Mouse (Mus musculus) cerebellum, adult 2 months (tissue): ENCODE results near the gene Dusp14. TPM values are rescaled to one million over a fixed set of nuclear protein-coding genes. Genes with fewer than 3 reads are reported as not detected.

Experiments used
- DNase-seq, 2 experiments: peaks; one replicate each; pipeline ENCODE4 v3.0.0; 2021
- H3K27ac ChIP-seq: fragments of 200-500 bp; 2 replicates; pipeline ENCODE4 v1.5.1; 2012; ENCODE audit warnings: low read length, control low read depth, inconsistent platforms; ENCODE audit not compliant: insufficient read depth
- H3K27me3 ChIP-seq: fragments of 200-500 bp; 2 replicates; pipeline ENCODE4 v1.6.1; 2012; ENCODE audit warnings: inconsistent platforms, mild to moderate bottlenecking, low read length, moderate library complexity; ENCODE audit not compliant: control insufficient read depth, insufficient read depth
- H3K4me1 ChIP-seq: fragments of 200-500 bp; 2 replicates; pipeline ENCODE4 v1.6.1; 2011; ENCODE audit warnings: low read length; ENCODE audit not compliant: control insufficient read depth, insufficient read depth
- H3K4me3 ChIP-seq: fragments of 200-500 bp; replicated peaks from 2 replicates; pipeline ENCODE3; 2011; ENCODE audit warnings: mild to moderate bottlenecking, low read depth, low read length, control low read depth; ENCODE audit not compliant: insufficient read depth
- CTCF ChIP-seq: fragments of 200-500 bp; IDR thresholded peaks from 2 replicates; pipeline ENCODE4 v1.5.1; 2011; ENCODE audit warnings: low read depth, mild to moderate bottlenecking, control low read depth, low read length, moderate library complexity, borderline replicate concordance; ENCODE audit not compliant: insufficient read depth
- POLR2A ChIP-seq: fragments of 200-500 bp; IDR thresholded peaks from 2 replicates; pipeline ENCODE4 v1.6.1; 2011; ENCODE audit warnings: low read length, control low read depth, borderline replicate concordance; ENCODE audit not compliant: insufficient read depth
- WGBS: fragments of 180-500 bp; shearing (Covaris S2); methylation state at CpG from one replicate; pipeline ENCODE4 v1.1.7; 2018; 5-methylcytosine and 5-hydroxymethylcytosine counted together
- polyA plus RNA-seq: library from polyadenylated mRNA; depleted of rRNA; stranded (reverse); fragments of >200 nt; gene quantifications from 2 replicates; pipeline ENCODE4 v1.2.3, GENCODE M21; 2012

Gene Dusp14
- polyA plus RNA-seq, 1 experiment: 19.6 TPM

- no peak for DNase-seq
- H3K4me1 ChIP-seq: no peaks in the 10 kb centered on the region
- no peak overlapping the region for H3K27ac ChIP-seq
- no peaks in the 10 kb centered on the region for H3K27me3 ChIP-seq
- TF ChIP-seq POLR2A: no peak
- TF ChIP-seq CTCF: no peak
- H3K4me3 ChIP-seq: no peak overlapping the region
- 26% methylated on average over 5 of the region's 5 CpGs for WGBS
These were observed 28.4 kb upstream of the Dusp14 start for GRCm38 (mm10) chr11:84097251-84097998.

GRCm38 (mm10) chr11:84095084-84095483, 26.0 kb upstream of the Dusp14 start:
- no peaks in the 10 kb centered on the region for H3K4me1 ChIP-seq
- H3K4me3 ChIP-seq: no peak overlapping the region
- no peak overlapping the region for H3K27ac ChIP-seq
- 85% methylated on average over 4 of the region's 4 CpGs for WGBS
- H3K27me3 ChIP-seq: no peaks in the 10 kb centered on the region
- DNase-seq: no peak
- TF ChIP-seq CTCF: no peak
- no peak for TF ChIP-seq POLR2A

GRCm38 (mm10) chr11:84090572-84090971, 21.5 kb upstream of the Dusp14 start:
- WGBS: 94% methylated on average over 8 of the region's 8 CpGs
- no peaks in the 10 kb centered on the region for H3K4me1 ChIP-seq
- H3K4me3 ChIP-seq: no peak overlapping the region
- no peaks in the 10 kb centered on the region for H3K27me3 ChIP-seq
- no peak for DNase-seq
- no peak overlapping the region for H3K27ac ChIP-seq
- TF ChIP-seq CTCF (no peak), POLR2A (no peak)

GRCm38 (mm10) chr11:84081901-84082300, 12.8 kb upstream of the Dusp14 start:
- 92% methylated on average over 5 of the region's 5 CpGs for WGBS
- H3K27me3 ChIP-seq: no peaks in the 10 kb centered on the region
- no peak for DNase-seq
- no peak overlapping the region for H3K27ac ChIP-seq
- TF ChIP-seq POLR2A (no peak), CTCF (no peak)
- no peak overlapping the region for H3K4me3 ChIP-seq
- H3K4me1 ChIP-seq: no peaks in the 10 kb centered on the region

- DNase-seq: no peak
- 90% methylated on average over 3 of the region's 3 CpGs for WGBS
- no peak overlapping the region for H3K4me3 ChIP-seq
- no peaks in the 10 kb centered on the region for H3K27me3 ChIP-seq
- no peak overlapping the region for H3K27ac ChIP-seq
- TF ChIP-seq CTCF: no peak
- no peak for TF ChIP-seq POLR2A
- no peaks in the 10 kb centered on the region for H3K4me1 ChIP-seq
These were observed 11.3 kb upstream of the Dusp14 start for GRCm38 (mm10) chr11:84080327-84080726.

- WGBS: 66% methylated on average over 4 of the region's 4 CpGs
- H3K27me3 ChIP-seq: no peaks in the 10 kb centered on the region
- no peak for DNase-seq
- no peak overlapping the region for H3K27ac ChIP-seq
- TF ChIP-seq POLR2A (no peak), CTCF (no peak)
- H3K4me3 ChIP-seq: no peak overlapping the region
- no peaks in the 10 kb centered on the region for H3K4me1 ChIP-seq
These were observed 10.8 kb upstream of the Dusp14 start for GRCm38 (mm10) chr11:84079887-84080286.

GRCm38 (mm10) chr11:84079361-84079760, 10.3 kb upstream of the Dusp14 start:
- Histone ChIP-seq H3K27ac (no peak overlapping the region), H3K4me3 (no peak overlapping the region), H3K4me1 (no peaks in the 10 kb centered on the region), H3K27me3 (no peaks in the 10 kb centered on the region)
- TF ChIP-seq POLR2A: no peak
- DNase-seq: no peak
- 90% methylated on average over 11 of the region's 11 CpGs for WGBS

GRCm38 (mm10) chr11:84078601-84079000, 9.5 kb upstream of the Dusp14 start:
- no peak for TF ChIP-seq CTCF
- TF ChIP-seq POLR2A: no peak
- WGBS: 84% methylated on average over 9 of the region's 9 CpGs

More at GRCm38 (mm10) chr11:84078601-84079000, 9.5 kb upstream of the Dusp14 start:
- H3K27me3 ChIP-seq: no peaks in the 10 kb centered on the region
- H3K4me3 ChIP-seq: no peak overlapping the region
- H3K4me1 ChIP-seq: no peaks in the 10 kb centered on the region
- no peak overlapping the region for H3K27ac ChIP-seq
- DNase-seq: no peak
